21 mouse cellular contexts compared by ENCODE assay signal in the genomic region with DNA sequence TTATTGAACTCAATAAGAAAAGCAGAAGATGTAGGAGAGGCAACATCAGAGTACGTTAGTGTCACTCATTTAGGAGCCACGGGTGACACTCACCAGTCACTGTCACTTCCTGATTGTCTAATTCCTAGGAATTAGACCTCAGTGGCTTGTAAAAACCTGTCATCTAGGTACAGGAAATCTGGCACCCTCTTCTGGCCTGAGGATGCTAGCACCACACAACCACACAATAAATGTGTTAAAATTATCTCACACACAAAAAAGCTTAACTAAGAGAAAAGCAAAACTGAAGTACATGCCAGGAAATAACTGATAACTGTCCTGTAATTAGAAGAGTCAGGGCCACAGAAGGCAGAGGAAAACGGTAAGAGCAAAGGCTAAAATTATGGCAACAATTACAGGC. TPM values are rescaled to one million over a fixed set of nuclear protein-coding genes. Genes with fewer than 3 reads are reported as not detected.
A peak's percentile ranks its signal among the peaks of the same experiment; 100 is the strongest.
DNase-seq lines count a peak whose midpoint lies in the region; ATAC-seq and TF ChIP-seq lines count a peak whose summit lies in the region.
"Had no signal": no experiment of that assay in that cellular context is flagged by ENCODE, and none has a peak within 500 bp of the region (broad histone marks: within the 10 kb centered on the region; RNA-seq: fewer than 3 reads in every experiment).

No protein-coding gene starts in this region.

- DNase-seq in forebrain, postnatal 0 days, result no peak
- no peak for DNase-seq in layer of hippocampus, adult 2 months (ENCODE audit: low spot score in 2 of 2)
- no peak for DNase-seq in layer of hippocampus, postnatal 10 days (ENCODE audit: low spot score in 2 of 2)
- DNase-seq in 3T3-L1 (ENCODE audit: low read depth, low spot score), result peak; percentile 16
- peak; percentile 16 for DNase-seq in R1 (ENCODE audit: low read depth, low spot score)
- DNase-seq in right cerebral cortex, postnatal 10 days (ENCODE audit: low spot score in 2 of 2), result no peak
- no peak for DNase-seq in thymus, postnatal 14 days
- DNase-seq: adrenal gland, postnatal 25 days; cerebellum, adult 2 months; gastrocnemius, postnatal 14 days; kidney, adult 11 months; kidney, postnatal 10 days; lung, adult 2 months; lung, postnatal 4 days had no signal

- H3K4me3 ChIP-seq in forebrain, postnatal 0 days (ENCODE audit: low read depth, low read length), result no peak overlapping the region
- H3K4me3 ChIP-seq in forebrain, embryonic 15.5 days, result no peak overlapping the region
- H3K4me3 ChIP-seq in layer of hippocampus, adult 2 months, result no peak overlapping the region
- H3K4me3 ChIP-seq: embryonic facial prominence, embryonic 12.5 days; erythroblast, embryonic 14.5 days; forebrain, embryonic 13.5 days; hindbrain, embryonic 15.5 days; midbrain, embryonic 10.5 days; neural tube, embryonic 13.5 days had no signal

- ATAC-seq in forebrain, postnatal 0 days, result no peak
- ATAC-seq in forebrain, embryonic 15.5 days (replicated peaks), result no peak
- ATAC-seq: forebrain, embryonic 13.5 days had no signal

- H3K9me3 ChIP-seq in forebrain, postnatal 0 days (ENCODE audit: low read length), result no peaks in the 10 kb centered on the region
- H3K9me3 ChIP-seq in forebrain, embryonic 15.5 days, result no peaks in the 10 kb centered on the region
- H3K9me3 ChIP-seq: embryonic facial prominence, embryonic 12.5 days; forebrain, embryonic 13.5 days; hindbrain, embryonic 15.5 days; midbrain, embryonic 10.5 days; neural tube, embryonic 13.5 days had no signal

- no peak overlapping the region for H3K4me2 ChIP-seq in forebrain, postnatal 0 days (ENCODE audit: low read depth)
- no peak overlapping the region for H3K4me2 ChIP-seq in forebrain, embryonic 15.5 days (replicated peaks)
- H3K4me2 ChIP-seq: embryonic facial prominence, embryonic 12.5 days; forebrain, embryonic 13.5 days; hindbrain, embryonic 15.5 days; neural tube, embryonic 13.5 days had no signal

- H3K4me1 ChIP-seq in forebrain, postnatal 0 days (ENCODE audit: insufficient read depth), result no peaks in the 10 kb centered on the region
- H3K4me1 ChIP-seq in forebrain, embryonic 15.5 days, result no peaks in the 10 kb centered on the region
- H3K4me1 ChIP-seq: embryonic facial prominence, embryonic 12.5 days; forebrain, embryonic 13.5 days; hindbrain, embryonic 15.5 days; midbrain, embryonic 10.5 days; neural tube, embryonic 13.5 days had no signal

- H3K27me3 ChIP-seq in forebrain, postnatal 0 days (ENCODE audit: insufficient read depth, low read length), result no peaks in the 10 kb centered on the region
- no peaks in the 10 kb centered on the region for H3K27me3 ChIP-seq in forebrain, embryonic 15.5 days
- H3K27me3 ChIP-seq: embryonic facial prominence, embryonic 12.5 days; forebrain, embryonic 13.5 days; hindbrain, embryonic 15.5 days; neural tube, embryonic 13.5 days had no signal

- no peak overlapping the region for H3K9ac ChIP-seq in forebrain, postnatal 0 days
- no peak overlapping the region for H3K9ac ChIP-seq in forebrain, embryonic 15.5 days (replicated peaks)
- H3K9ac ChIP-seq: embryonic facial prominence, embryonic 12.5 days; forebrain, embryonic 13.5 days; hindbrain, embryonic 15.5 days; neural tube, embryonic 13.5 days had no signal

- H3K27ac ChIP-seq in forebrain, postnatal 0 days (ENCODE audit: low read depth, low read length), result no peak overlapping the region
- H3K27ac ChIP-seq in forebrain, embryonic 15.5 days (replicated peaks), result no peak overlapping the region
- no peak overlapping the region for H3K27ac ChIP-seq in layer of hippocampus, adult 2 months
- H3K27ac ChIP-seq: embryonic facial prominence, embryonic 12.5 days; forebrain, embryonic 13.5 days; hindbrain, embryonic 15.5 days; midbrain, embryonic 10.5 days; neural tube, embryonic 13.5 days had no signal

- H3K36me3 ChIP-seq in forebrain, postnatal 0 days (ENCODE audit: insufficient read depth), result peaks cover 72% of the 10 kb centered on the region
- peaks cover 87% of the 10 kb centered on the region for H3K36me3 ChIP-seq in forebrain, embryonic 15.5 days

- WGBS in forebrain, postnatal 0 days, result 89% methylated on average over 3 of the region's 3 CpGs
- 87% methylated on average over 3 of the region's 3 CpGs for WGBS in forebrain, embryonic 15.5 days

- peak; percentile 35 for TF ChIP-seq CTCF in forebrain, postnatal 0 days (IDR thresholded peaks at IDR 0.05; ENCODE audit: low read depth)
- TF ChIP-seq CTCF in layer of hippocampus, adult 2 months (conservative IDR thresholded peaks at IDR 0.05), result peak; percentile 46

RNA-seq across cellular contexts. Expression of a gene that starts 34.5 kb away (rescaled TPM):
- total RNA-seq in forebrain, postnatal 0 days (2014; rRNA removed), result 35.2 and 49.2 TPM in 2 replicates
- polyA plus RNA-seq in forebrain, postnatal 0 days (2015; fragmentation: Nextera tagmentation; extraction: Ambion mirVana), result 54.0 and 59.1 TPM in 2 replicates
- polyA plus RNA-seq in forebrain, embryonic 15.5 days (2015; fragmentation: Nextera tagmentation; extraction: Ambion mirVana), result 71.5 and 72.4 TPM in 2 replicates
- 10 to 100 TPM; 13.7 to 15.6 TPM for total RNA-seq in layer of hippocampus, adult 2 months (2021)
- total RNA-seq in layer of hippocampus, postnatal 10 days (2021), result 10 to 100 TPM; 20.1 to 23.3 TPM

RNA-seq across cellular contexts. Expression of a gene that starts 57.1 kb away (rescaled TPM):
- 151 and 196 TPM in 2 replicates for total RNA-seq in forebrain, postnatal 0 days (2014; rRNA removed)
- 122 and 145 TPM in 2 replicates for polyA plus RNA-seq in forebrain, postnatal 0 days (2015; fragmentation: Nextera tagmentation; extraction: Ambion mirVana)
- polyA plus RNA-seq in forebrain, embryonic 15.5 days (2015; fragmentation: Nextera tagmentation; extraction: Ambion mirVana), result 211 and 228 TPM in 2 replicates
- 100 to 1,000 TPM; 141 to 150 TPM for total RNA-seq in layer of hippocampus, adult 2 months (2021)
- 100 to 1,000 TPM; 101 to 152 TPM for total RNA-seq in layer of hippocampus, postnatal 10 days (2021)

Comparison
In these comparisons a context has a peak if more than half of its experiments do, and no peak if none do; other contexts are left out.
1. DNase-seq: peak in 3T3-L1 (single experiment) and R1 (single experiment); none in forebrain, postnatal 0 days (single experiment), layer of hippocampus, adult 2 months (0 of 2), layer of hippocampus, postnatal 10 days (0 of 2), right cerebral cortex, postnatal 10 days (0 of 2) and thymus, postnatal 14 days (single experiment).